Mouse (Mus musculus) small intestine, adult 2 months (tissue): ENCODE data around the gene Fndc10. TPM values are rescaled to one million over a fixed set of nuclear protein-coding genes. Genes with fewer than 3 reads are reported as not detected.
A peak's percentile ranks its signal among the peaks of the same experiment; 100 is the strongest.
"Not testable (repeated sequence)": the region's sequence is repeated elsewhere in the genome, so short reads cannot be mapped to it uniquely, and the experiment has no call there.

Source experiments
- H3K27ac ChIP-seq: fragments of 200-500 bp; 2 replicates; pipeline ENCODE4 v1.5.1; 2012; ENCODE audit warnings: low read depth, low read length, control low read depth, inconsistent platforms; ENCODE audit not compliant: insufficient read depth
- H3K27me3 ChIP-seq: fragments of 200-500 bp; 2 replicates; pipeline ENCODE4 v1.6.1; 2012; ENCODE audit warnings: mild to moderate bottlenecking, moderate library complexity, low read length, inconsistent platforms; ENCODE audit not compliant: control insufficient read depth, insufficient read depth
- H3K36me3 ChIP-seq: fragments of 200-500 bp; 2 replicates; pipeline ENCODE4 v1.6.1; 2012; ENCODE audit warnings: mild to moderate bottlenecking, low read length, control low read depth, inconsistent platforms; ENCODE audit not compliant: control insufficient read depth, insufficient read depth
- H3K4me1 ChIP-seq: fragments of 200-500 bp; 2 replicates; pipeline ENCODE4 v1.6.1; 2012; ENCODE audit warnings: low read length, inconsistent platforms, mixed read lengths; ENCODE audit not compliant: control insufficient read depth, insufficient read depth, insufficient read length
- H3K4me3 ChIP-seq: fragments of 200-500 bp; 2 replicates; pipeline ENCODE4 v1.5.1; 2012; ENCODE audit warnings: low read depth, mild to moderate bottlenecking, control low read depth, inconsistent platforms, low read length, moderate library complexity
- CTCF ChIP-seq: fragments of 200-500 bp; IDR thresholded peaks from 2 replicates; pipeline ENCODE4 v1.5.1; 2012; ENCODE audit warnings: low read depth, mild to moderate bottlenecking, control low read depth, inconsistent platforms, low read length, moderate library complexity, mixed read lengths; ENCODE audit not compliant: insufficient replicate concordance, insufficient read length; ENCODE audit errors: extremely low read depth
- POLR2A ChIP-seq: fragments of 200-500 bp; IDR thresholded peaks from 2 replicates; pipeline ENCODE4 v1.6.1; 2012; ENCODE audit warnings: low read depth, mild to moderate bottlenecking, control low read depth, inconsistent platforms, low read length, moderate library complexity
- WGBS: fragments of 180-500 bp; shearing (Covaris S2); methylation state at CpG from one replicate; pipeline ENCODE4 v1.1.7; 2018; 5-methylcytosine and 5-hydroxymethylcytosine counted together
- polyA plus RNA-seq: library from polyadenylated mRNA; depleted of rRNA; stranded (reverse); fragments of >200 nt; gene quantifications from 2 replicates; pipeline ENCODE4 v1.2.3, GENCODE M21; 2012

Gene Fndc10
- polyA plus RNA-seq, 1 experiment: 24.0 TPM

- no peak for TF ChIP-seq CTCF
- TF ChIP-seq POLR2A: peak; percentile 53; the same call in 1 of the 2 replicates
- Histone ChIP-seq H3K4me1 (peaks cover 7% of the 10 kb centered on the region; the same call in 1 of the 2 replicates), H3K27me3 (no peaks in the 10 kb centered on the region), H3K4me3 (peak within 1 kb of the TSS; percentile 77), H3K27ac (peak within 1 kb of the TSS; percentile 86), H3K36me3 (0 out of 2 replicates have a peak, but pooled peaks cover 2% of the 10 kb centered on the region)
- WGBS: 1% methylated on average over 73 of the region's 73 CpGs
Observed at GRCm38 (mm10) chr4:155668689-155669597, 25.2 kb upstream of the Fndc10 start, which contains the start of gene Mib2. Gene Mib2 (minus strand): TSS chr4:155669198.

- TF ChIP-seq POLR2A (no peak), CTCF (no peak)
- Histone ChIP-seq H3K27me3 (no peaks in the 10 kb centered on the region), H3K4me1 (peaks cover 7% of the 10 kb centered on the region; the same call in 1 of the 2 replicates), H3K36me3 (0 out of 2 replicates have a peak, but pooled peaks cover 2% of the 10 kb centered on the region), H3K27ac (peak overlapping the region; percentile 57), H3K4me3 (peak overlapping the region; percentile 77)
- 2% methylated on average over 8 of the region's 8 CpGs for WGBS
Observed at GRCm38 (mm10) chr4:155669598-155670075, 24.5 kb upstream of the Fndc10 start.

- H3K27me3 ChIP-seq, H3K36me3 ChIP-seq, H3K4me3 ChIP-seq, H3K4me1 ChIP-seq: not testable (repeated sequence)
- H3K27ac ChIP-seq: peak overlapping the region; percentile 57
- 44% methylated on average over 4 of the region's 4 CpGs for WGBS
Observed at GRCm38 (mm10) chr4:155670236-155670635, 23.9 kb upstream of the Fndc10 start.

GRCm38 (mm10) chr4:155672082-155672481 lies 22.1 kb upstream of the Fndc10 start:
- H3K4me3 ChIP-seq: no peak overlapping the region
- H3K36me3 ChIP-seq: no peaks in the 10 kb centered on the region
- no peaks in the 10 kb centered on the region for H3K27me3 ChIP-seq
- 65% methylated on average over 2 of the region's 2 CpGs for WGBS
- TF ChIP-seq POLR2A (no peak), CTCF (no peak)
- no peak overlapping the region for H3K27ac ChIP-seq
- H3K4me1 ChIP-seq: peaks cover 7% of the 10 kb centered on the region; the same call in 1 of the 2 replicates

GRCm38 (mm10) chr4:155675991-155676390 lies 18.2 kb upstream of the Fndc10 start:
- TF ChIP-seq CTCF: 0 out of 2 replicates have a peak, but pooled peaks have one; percentile 11
- no peak for TF ChIP-seq POLR2A
- WGBS: 58% methylated on average over 2 of the region's 2 CpGs
- H3K27ac ChIP-seq: no peak overlapping the region
- no peak overlapping the region for H3K4me3 ChIP-seq
- no peaks in the 10 kb centered on the region for H3K4me1 ChIP-seq
- H3K36me3 ChIP-seq: no peaks in the 10 kb centered on the region
- H3K27me3 ChIP-seq: no peaks in the 10 kb centered on the region

GRCm38 (mm10) chr4:155683670-155684277 lies 10.4 kb upstream of the Fndc10 start:
- not testable (repeated sequence) for H3K36me3 ChIP-seq, H3K4me1 ChIP-seq, H3K4me3 ChIP-seq, H3K27me3 ChIP-seq, H3K27ac ChIP-seq
- 90% methylated on average over 16 of the region's 19 CpGs for WGBS

GRCm38 (mm10) chr4:155687764-155688163 lies 6.4 kb upstream of the Fndc10 start:
- not testable (repeated sequence) for H3K27me3 ChIP-seq, H3K4me1 ChIP-seq, H3K4me3 ChIP-seq, H3K36me3 ChIP-seq
- WGBS: 43% methylated on average over 4 of the region's 4 CpGs
- H3K27ac ChIP-seq: peak overlapping the region; percentile 97
